Mouse (Mus musculus) ovary, postnatal 36 days (tissue): ENCODE results near the gene Plcb3.

Source experiments
- DNase-seq: peaks from one replicate; pipeline ENCODE4 v3.0.0; 2022; ENCODE audit warnings: low spot score, mixed read lengths

The Plcb3 gene

GRCm38 (mm10) chr19:6969665-6970381 is 6.4 kb downstream of the Plcb3 start:
- DNase-seq = peak; percentile 83

- no peak for DNase-seq
Measured at GRCm38 (mm10) chr19:6969291-6969664, 7.0 kb downstream of the Plcb3 start.

DNA sequence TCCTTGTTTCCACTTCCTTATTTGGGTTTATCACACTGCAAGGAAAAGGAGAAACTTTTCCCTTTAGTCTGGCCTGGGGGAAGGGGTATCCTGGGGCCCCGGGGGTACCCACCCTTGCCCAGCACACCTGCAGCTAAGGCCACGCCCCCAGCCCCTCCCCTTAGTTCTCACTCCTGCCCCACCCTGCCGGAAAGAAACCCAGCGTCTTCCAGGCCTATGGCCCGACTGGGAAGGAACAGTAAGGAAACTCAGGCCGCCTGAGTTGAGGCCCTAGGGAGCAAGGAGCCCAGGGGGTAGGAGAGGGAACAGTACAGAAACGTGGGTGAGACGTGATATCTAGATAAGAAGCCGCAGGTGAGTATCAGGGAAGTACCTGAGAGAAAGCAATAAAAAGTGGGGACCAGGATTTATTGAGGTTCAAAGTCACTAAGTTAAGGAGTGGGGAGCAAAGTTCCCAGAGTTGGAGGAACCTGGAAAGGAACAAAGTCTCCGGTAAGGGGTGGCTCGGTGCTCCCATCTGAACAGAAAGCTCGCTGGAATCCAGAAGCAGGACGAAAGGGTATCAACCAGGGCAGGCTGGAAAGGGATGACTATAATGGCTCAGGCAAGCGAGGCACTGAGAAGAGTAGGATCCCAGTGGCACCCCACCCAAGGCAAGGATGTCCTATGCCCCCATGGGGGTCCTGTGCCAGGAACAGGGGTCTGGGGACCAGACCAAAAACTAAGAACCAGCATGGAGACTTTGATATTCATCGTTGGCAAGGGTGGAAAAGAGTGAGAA is 7.6 kb downstream of the Plcb3 start:
- DNase-seq = peak; percentile 43

DNA sequence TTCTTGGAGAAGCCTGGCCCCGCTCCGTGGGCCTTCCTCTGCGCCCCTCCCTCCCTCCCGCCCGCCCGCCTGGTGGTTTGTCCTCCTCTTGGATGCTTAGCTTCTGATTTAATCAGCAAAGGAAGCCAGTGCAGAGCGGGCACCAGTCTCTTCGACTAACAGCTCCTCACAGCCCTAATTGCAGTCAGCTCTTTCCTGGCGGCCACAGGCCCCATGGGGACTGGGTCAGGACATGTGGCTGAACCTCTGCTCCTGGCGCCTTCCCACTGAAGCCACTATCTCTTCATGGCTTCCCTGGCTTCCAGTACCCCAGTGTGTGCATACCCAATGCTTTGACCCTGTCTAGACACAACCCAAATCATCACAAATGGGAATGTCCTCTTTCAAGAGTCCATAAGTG is 19.8 kb downstream of the Plcb3 start:
- no peak for DNase-seq

DNA sequence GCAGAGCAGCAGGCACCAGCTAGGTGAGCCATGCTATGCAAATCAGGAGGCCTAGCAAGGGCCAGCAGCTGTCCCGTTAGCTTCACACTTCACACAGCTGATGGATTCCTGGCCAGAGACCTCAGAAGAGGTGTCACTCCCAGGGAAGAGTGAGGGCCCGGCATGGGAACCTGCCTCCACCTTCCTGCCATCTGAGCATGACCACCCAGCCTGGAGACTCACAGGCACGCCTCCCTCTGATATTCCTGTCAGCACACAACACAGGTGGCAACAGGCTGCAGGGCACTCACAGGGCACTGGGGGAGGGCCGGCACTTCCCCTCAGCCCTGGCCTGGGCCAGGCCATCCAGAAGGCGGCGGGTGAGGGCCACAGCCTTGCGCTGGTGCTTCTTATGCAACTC is 20.8 kb downstream of the Plcb3 start:
- DNase-seq = no peak

DNA sequence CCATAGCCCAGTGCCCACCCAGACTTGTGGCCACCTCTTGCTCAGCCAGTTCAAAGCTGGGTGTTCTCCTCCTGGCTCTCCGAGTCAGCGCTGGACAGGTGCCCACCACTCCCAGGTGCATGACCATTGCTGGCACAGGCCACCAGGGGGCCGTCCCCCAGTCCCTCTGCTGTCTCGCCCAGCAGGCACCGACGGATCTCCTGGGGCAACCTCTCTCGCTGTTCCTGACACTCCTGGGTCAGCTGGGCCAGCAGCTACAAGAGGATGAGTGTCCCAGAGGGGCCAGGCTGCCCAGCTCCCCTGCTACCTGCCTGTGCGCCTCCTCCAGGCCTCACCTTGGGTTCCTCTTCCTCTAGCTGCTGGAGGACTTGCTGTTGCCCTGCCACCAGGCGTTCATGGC is 22.2 kb downstream of the Plcb3 start:
- peak; percentile 69 for DNase-seq

DNA sequence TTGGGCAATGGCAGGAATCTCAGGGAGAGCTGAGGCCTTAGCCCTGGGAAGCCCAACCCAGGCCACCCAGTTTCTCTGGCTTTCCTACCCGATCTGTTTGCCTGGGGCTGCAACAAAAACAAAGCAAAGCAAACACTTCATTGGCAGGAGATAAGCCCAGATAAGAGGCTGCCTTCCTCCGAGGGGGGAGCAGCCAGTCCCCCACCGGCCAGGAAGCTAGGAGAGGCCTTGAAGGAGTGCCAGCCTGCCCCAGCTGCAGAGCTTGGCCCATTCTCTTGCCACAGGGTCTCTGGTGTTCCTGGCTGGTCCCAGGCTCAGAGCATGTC is 23.6 kb downstream of the Plcb3 start:
- DNase-seq = peak; percentile 84

DNA sequence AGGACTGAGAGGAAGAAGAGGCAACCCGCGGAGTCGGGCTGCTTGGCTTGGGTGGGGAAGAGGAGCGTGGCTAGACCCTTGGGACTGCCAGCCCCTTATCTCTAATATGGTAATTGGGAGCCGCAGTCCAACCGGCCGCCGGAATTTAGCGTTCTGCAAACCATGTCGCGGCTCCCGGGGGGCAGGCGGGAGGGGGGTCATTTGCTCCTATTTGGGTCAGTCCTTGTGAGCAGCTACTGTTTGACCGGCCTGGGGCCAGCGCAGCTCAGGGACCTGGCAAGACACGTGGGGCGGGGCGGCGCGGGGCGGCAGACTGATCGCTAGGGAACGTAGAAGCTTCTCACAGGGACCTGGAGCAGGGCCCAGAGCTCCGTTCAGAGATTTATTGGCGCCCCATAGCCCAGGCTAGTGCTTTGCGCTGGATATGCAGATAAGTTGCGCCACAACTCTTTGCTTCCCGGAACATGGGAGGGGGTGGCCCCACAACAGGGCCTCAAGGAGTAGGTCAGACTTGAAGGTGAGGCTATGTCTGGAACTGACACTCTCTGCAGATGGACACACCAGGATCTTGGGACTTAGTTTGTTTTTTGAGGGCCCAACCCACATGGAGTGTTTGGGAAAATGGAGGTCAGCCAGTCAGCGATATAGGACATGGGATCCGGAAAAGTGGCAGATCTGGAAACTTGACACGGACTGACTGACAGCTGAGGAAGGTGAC is 24.1 kb downstream of the Plcb3 start:
- peak; percentile 85 for DNase-seq

DNA sequence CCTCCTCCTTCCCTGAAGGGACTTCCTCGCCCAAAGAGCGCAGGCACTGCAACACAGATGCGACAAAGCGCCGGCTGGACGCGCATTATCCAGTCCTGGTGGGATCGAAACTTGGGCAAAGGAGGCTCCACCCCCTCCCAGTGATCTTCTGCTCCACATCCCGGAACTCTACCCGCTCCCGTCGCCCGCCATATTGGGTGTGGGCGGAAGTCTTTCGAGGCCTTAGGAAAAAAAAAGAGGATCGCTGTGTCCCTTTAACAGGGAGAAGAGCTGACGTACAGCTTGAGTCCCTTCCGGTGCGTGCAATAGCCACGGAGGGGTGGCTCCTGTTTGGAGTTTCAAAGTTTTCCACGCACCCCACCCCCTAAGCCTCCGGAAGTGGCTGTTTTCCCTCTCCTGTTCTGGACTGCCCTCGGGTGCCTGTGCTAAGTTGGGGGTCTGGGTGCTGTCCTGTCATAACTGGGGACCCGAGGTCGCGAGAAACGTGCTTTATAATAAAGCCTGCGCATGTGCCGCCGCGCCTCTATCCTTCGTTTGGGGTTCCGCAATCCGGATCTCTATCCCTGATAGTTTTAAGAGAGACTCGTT is 24.8 kb downstream of the Plcb3 start:
- DNase-seq = peak; percentile 92

GRCm38 (mm10) chr19:6950613-6951153 is 25.6 kb downstream of the Plcb3 start:
- DNase-seq = peak; percentile 63

DNA sequence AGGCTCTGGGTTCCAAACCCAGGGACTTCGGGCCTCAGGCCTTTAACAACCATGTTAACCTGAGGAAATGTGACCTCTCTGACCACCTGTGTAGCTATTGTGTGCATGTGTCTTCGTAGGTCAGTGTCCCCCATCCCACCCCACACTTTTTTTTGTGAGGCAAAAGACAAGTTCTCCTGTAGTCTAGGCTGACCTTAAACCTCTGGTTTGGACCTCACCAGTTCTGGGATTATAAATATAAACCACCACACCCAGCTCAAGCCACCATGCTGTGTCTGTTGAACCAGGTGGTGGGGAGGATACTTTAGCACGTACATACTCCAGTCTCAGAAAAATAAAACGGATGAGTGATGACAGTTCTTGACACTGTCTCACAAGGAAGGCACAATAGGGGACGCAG is 26.3 kb downstream of the Plcb3 start:
- no peak for DNase-seq

DNA sequence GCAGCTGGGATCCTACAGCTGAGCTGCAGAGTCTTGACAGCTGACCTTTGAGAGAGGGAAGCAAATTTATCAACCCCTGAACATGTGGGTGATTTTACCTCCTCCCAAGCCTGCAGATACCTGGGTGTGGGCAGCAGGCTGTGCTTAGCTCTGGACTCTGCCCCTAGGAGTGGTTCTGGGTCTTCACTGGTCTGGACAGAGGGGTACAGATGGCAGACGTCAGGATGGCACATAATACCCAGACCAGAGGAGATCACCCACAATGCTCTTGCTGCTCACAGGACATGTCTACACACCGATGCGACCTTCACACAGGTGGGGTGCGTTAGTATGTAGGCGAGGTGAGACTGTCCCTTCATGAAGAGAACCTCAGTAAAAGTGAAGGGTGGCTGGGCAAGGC is 26.7 kb downstream of the Plcb3 start:
- no peak for DNase-seq

DNA sequence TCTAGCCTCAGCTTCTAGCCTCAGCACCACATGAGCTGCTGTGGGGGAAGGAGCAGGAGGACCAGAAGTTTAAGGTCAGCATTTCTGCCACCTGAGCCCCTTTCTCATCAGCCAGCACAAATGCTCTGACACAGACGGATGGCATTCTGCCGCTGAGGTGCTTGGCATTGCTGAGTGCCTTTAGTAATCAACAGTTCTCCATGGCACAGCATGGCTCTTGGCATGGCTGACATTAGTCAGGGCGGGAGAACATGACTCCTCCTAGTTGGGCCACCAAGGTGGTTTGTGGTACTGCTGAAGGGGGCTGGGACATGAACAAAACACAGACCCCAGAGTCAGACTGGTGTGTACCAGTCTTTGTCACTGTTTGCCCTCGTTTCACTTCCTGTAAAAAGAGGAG is 28.1 kb downstream of the Plcb3 start:
- DNase-seq = no peak

GRCm38 (mm10) chr19:6947742-6948141 is 28.5 kb downstream of the Plcb3 start:
- DNase-seq = no peak

DNA sequence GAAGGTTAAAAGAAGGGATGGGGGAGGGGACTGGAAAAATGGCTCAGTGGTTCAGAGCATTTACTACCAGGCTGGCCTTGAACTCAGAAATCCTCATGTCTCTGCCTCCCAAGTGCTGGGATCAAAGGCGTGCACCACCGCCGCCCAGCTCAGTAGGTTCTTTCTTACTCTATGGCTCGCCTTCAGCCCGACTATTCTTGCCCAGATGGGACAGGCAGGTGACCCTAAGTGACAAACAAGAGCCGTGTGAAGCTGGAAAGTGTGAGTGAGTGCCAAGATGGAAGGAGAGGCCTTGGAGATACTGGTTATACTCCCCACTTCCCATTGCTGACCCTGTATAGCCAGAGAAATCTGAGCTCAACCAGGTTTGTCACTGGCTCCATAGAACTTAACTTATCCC is 32.6 kb downstream of the Plcb3 start:
- DNase-seq = no peak

- no peak for DNase-seq
Measured at GRCm38 (mm10) chr19:6942764-6943163, 33.5 kb downstream of the Plcb3 start.

DNA sequence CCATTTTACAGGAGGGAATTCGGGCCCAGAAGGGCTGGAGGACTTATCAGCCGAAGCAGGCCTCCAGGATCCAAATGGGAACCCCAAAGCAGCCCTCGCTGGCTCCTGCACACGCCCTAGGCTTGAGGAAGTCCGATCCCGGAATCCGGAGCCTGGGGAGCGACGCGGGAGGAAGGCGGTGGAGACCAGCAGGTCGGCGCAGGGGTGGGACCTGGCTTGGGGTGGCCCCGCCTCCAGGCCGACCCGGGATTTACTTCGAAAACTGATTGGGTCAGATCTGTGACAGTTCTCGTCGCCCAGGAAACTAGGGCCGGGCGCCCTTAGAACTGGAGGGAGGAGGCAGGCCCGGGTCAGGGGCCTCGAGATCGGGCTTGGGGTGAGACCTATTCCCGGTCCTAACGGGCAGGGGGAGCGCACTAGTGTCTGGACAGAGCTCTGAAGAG is 34.0 kb downstream of the Plcb3 start, which contains the start of gene Gpr137:
Gpr137 (minus strand) TSS at position 232 of the 443 bp plus-strand sequence.
- DNase-seq = peak; percentile 95

DNA sequence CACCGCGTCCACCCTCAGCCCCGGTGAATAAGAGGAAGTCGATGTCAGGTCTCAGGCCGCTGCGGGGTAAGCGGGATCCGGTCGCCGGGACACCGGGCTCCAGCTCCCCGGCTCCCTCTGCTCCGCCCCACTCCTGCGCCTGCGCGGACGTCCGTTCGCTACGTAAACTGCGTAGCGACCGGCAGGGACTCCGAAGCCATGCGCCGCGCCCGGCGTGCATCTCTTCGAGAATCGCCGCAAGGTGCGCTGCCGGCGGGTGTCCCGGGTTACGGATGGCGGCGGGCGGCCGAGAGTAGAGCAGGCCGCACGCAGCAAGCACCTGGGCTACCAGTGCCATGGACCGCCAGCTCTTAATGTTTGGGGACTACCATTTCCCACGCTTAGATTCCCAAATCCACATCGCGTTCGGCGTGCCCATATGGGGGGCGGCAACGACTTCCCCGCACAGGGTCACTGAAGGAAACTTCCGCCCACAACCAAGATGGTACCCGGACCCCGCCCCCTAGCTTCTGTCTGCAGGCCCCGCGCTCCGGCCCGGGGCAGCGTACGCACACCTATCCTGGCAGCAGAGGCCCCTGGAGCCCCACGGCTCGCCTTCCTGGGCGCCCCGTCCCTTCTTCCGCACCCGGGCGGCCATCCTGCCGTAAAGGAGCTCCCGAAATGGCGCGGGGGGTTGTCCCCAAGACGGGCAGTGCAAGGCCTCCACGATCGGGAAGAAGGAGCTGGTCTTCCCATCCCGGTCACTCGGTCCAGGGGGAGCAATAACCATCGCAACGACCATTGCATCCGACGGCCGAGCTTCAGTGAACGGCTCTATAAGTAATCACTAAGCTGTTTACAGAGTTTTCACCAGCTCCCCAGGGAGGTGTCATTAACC is 34.7 kb downstream of the Plcb3 start, which contains the start of gene Bad:
Bad (plus strand) TSS at position 490 of the 877 bp plus-strand sequence.
- DNase-seq = peak; percentile 94

DNA sequence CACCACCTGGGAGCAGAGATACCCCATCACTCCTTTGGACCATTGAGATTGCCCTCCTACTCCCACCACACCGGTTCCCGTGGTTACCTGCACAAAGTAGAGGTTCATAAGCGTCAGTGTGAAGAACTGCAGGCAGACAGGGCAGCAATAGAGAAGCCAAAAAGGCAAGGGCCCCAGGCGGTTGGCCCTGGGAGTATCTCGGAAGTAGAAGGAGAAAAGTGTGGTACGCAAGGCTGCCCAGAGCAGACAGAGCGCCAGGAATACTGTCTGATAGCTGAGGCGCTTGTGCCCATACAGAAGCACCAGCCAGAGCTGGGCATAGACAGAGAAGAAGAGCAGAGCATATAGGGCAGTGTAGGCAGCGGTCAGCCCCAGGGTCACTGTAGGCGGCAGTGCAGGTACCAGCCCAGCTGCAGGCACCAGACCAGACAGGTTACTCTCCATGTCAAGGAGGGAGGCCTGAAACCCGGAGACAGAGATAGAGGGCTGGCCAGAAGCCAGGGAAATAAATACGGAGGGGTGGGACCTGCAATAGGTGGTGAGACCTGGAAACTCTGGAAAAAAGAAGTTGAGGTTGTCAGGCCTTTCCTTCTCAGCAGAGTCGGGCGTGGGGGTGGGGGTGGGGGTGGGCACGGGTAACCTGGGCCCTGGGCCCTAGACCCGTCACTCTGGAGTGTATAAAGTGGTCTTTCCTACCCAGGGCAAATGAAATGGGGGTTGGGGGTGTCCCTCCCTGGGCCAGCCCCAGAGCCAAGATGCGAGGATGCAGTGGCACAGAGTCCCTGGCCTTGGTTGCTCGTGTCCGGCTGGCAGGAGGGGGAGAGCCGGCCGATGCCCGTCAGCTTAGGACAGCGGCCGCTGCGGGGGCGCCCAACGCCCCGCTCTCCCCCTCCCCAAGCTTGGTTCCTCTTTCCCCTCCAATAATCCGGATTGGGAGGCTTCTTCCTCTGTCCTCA is 35.6 kb downstream of the Plcb3 start:
- no peak for DNase-seq
